Mouse (Mus musculus) G1E (cell line): ENCODE measurements around the gene Nfx1. TPM values are rescaled to one million over a fixed set of nuclear protein-coding genes. Genes with fewer than 3 reads are reported as not detected.

Source experiments
- ATAC-seq: 2 replicates; pipeline ENCODE4 v1.8.0; 2016; ENCODE audit warnings: mild to moderate bottlenecking; ENCODE audit not compliant: insufficient number of reproducible peaks, poor library complexity, low FRiP score, severe bottlenecking; ENCODE audit errors: extremely low read depth
- DNase-seq: peaks from one replicate; pipeline ENCODE4 v3.0.0; 2012; ENCODE audit warnings: low spot score
- H3K27me3 ChIP-seq: 2 replicates; pipeline ENCODE4 v1.6.1; 2012; ENCODE audit warnings: mild to moderate bottlenecking, low read length, inconsistent platforms; ENCODE audit not compliant: insufficient read depth
- H3K36me3 ChIP-seq: replicated peaks from 2 replicates; pipeline ENCODE3; 2012; ENCODE audit warnings: mild to moderate bottlenecking, inconsistent platforms
- H3K4me1 ChIP-seq: 2 replicates; pipeline ENCODE4 v1.6.1; 2012; ENCODE audit warnings: low read depth, low read length, inconsistent platforms, mixed read lengths; ENCODE audit not compliant: insufficient read depth
- H3K4me3 ChIP-seq: 2 replicates; pipeline ENCODE4 v1.5.1; 2012; ENCODE audit warnings: low read depth, mild to moderate bottlenecking, inconsistent platforms, low read length, moderate library complexity, mixed read lengths
- H3K9me3 ChIP-seq: replicated peaks from 2 replicates; pipeline ENCODE4 v1.6.1; 2012; ENCODE audit warnings: inconsistent platforms
- CTCF ChIP-seq: IDR thresholded peaks from 2 replicates; pipeline ENCODE4 v1.5.1; 2012; ENCODE audit warnings: low read depth, low read length, inconsistent platforms, mixed read lengths
- GATA1 ChIP-seq: IDR thresholded peaks from 2 replicates; pipeline ENCODE4 v1.6.1; 2012; ENCODE audit warnings: borderline replicate concordance, low read length, inconsistent platforms, mixed read lengths
- GATA2 ChIP-seq: IDR thresholded peaks from 2 replicates; pipeline ENCODE4 v1.6.1; 2012; ENCODE audit warnings: low read depth, low read length, inconsistent platforms, borderline replicate concordance
- POLR2AphosphoS5 ChIP-seq: IDR thresholded peaks from 2 replicates; pipeline ENCODE4 v1.6.1; 2012; ENCODE audit warnings: low read depth, low read length, inconsistent platforms; ENCODE audit not compliant: insufficient replicate concordance
- TAL1 ChIP-seq: conservative IDR thresholded peaks from 2 replicates; pipeline ENCODE4 v1.6.1; 2012; ENCODE audit warnings: low read depth, low read length, inconsistent platforms, mixed read lengths
- polyA plus RNA-seq: library from polyadenylated mRNA; stranded (reverse); fragments of >175 nt; gene quantifications from 2 replicates; pipeline ENCODE4 v1.2.3, GENCODE M21; 2012
- total RNA-seq, 2 experiments: library from RNA; stranded (forward) in 1 of 2; stranded (reverse) in 1 of 2; fragments of 200-1000 nt in 1 of 2; fragments of >200 nt in 1 of 2; fragmentation: Nextera tagmentation in 1 of 2; gene quantifications; 2 replicates each; pipeline ENCODE4 v1.2.3; 2014 to 2017

Nfx1 gene
- total and polyA plus RNA-seq, 3 experiments: 49.1 to 152 (median 135) TPM

GRCm38 (mm10) chr4:41021094-41021493 lies 50.4 kb downstream of the Nfx1 start:
- Histone ChIP-seq H3K4me3 (no peak overlapping the region), H3K27me3 (no peaks in the 10 kb centered on the region), H3K9me3 (no peaks in the 10 kb centered on the region), H3K4me1 (peaks cover 61% of the 10 kb centered on the region), H3K36me3 (peaks cover 97% of the 10 kb centered on the region)
- no peak for ATAC-seq
- no peak for DNase-seq
- no peak for TF ChIP-seq GATA2
- no peak for TF ChIP-seq TAL1
- no peak for TF ChIP-seq CTCF
- TF ChIP-seq GATA1: no peak
- TF ChIP-seq POLR2AphosphoS5: no peak

DNA sequence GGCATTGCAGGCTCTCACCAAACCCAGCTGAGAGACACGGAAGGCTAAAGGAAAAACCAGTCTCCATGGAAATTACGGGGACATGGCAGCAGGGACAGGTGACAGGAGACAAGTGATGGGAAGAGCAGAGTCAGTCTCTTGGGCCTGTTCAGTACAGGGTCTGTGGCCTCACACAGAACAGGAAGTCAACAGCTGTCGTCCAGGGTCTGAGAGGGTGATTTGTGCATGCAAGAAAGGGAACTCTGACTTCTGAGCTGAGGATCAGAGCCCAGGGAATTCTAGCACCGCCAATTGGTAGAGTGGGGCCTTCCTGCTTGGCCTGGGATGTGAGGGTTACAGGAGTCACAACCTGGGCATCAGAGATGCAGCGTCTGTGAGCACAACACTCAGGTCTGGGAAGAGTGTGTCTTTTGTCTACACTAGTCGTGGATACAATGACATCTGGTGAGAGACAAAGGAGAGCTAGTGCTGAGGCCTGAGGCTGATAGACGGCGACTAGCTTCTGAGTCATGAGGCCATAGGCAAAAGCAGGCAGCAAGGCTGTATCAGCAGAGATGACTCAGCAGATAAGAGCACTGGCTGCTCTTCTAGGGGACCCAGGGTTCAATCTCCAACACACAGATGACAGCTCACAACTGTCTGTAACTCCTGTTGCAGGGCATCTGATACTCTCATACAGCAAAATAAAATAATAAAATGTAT lies 55.5 kb downstream of the Nfx1 start:
- Histone ChIP-seq H3K4me3 (peak overlapping the region; percentile 1; the same call in 1 of the 2 replicates), H3K36me3 (peaks cover 86% of the 10 kb centered on the region), H3K27me3 (no peaks in the 10 kb centered on the region), H3K9me3 (no peaks in the 10 kb centered on the region), H3K4me1 (peaks cover 61% of the 10 kb centered on the region)
- peak; percentile 64; the same call in 1 of the 2 replicates for TF ChIP-seq GATA2
- no peak for TF ChIP-seq GATA1
- DNase-seq (peak; percentile 54), ATAC-seq (peak; percentile 91)

DNA sequence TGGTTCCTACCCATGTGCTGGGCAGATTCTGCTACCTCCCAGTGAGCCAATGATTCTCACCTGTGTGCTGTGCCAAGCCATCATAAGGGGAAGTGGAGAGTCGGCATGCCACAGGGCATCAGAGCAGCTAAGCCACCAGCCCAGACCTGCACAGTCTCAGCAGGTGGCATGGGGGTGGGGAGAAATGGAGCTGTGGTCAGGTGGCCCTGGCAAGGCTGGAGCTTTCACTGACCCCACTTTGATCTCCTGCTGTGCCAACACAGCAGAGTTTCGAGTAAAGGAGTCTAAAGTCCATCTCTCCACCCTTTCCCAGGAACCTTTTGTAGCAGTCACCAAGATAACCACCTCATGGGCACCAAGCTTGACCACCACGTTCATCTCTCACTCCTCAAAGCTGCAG lies 57.2 kb downstream of the Nfx1 start:
- no peaks in the 10 kb centered on the region for H3K27me3 ChIP-seq
- H3K9me3 ChIP-seq: no peaks in the 10 kb centered on the region
- peaks cover 48% of the 10 kb centered on the region for H3K4me1 ChIP-seq
- TF ChIP-seq CTCF (no peak), GATA1 (no peak), POLR2AphosphoS5 (no peak), TAL1 (no peak), GATA2 (no peak)
- no peak for DNase-seq
- ATAC-seq: no peak
- H3K4me3 ChIP-seq: no peak overlapping the region
- peaks cover 78% of the 10 kb centered on the region for H3K36me3 ChIP-seq

- peaks cover 74% of the 10 kb centered on the region for H3K36me3 ChIP-seq
- no peaks in the 10 kb centered on the region for H3K27me3 ChIP-seq
- H3K4me3 ChIP-seq: no peak overlapping the region
- H3K9me3 ChIP-seq: no peaks in the 10 kb centered on the region
- DNase-seq (no peak), ATAC-seq (no peak)
- H3K4me1 ChIP-seq: peaks cover 45% of the 10 kb centered on the region
- TF ChIP-seq GATA1 (no peak), CTCF (no peak), GATA2 (no peak), POLR2AphosphoS5 (no peak), TAL1 (no peak)
Observed at GRCm38 (mm10) chr4:41028272-41028671, 57.6 kb downstream of the Nfx1 start.

DNA sequence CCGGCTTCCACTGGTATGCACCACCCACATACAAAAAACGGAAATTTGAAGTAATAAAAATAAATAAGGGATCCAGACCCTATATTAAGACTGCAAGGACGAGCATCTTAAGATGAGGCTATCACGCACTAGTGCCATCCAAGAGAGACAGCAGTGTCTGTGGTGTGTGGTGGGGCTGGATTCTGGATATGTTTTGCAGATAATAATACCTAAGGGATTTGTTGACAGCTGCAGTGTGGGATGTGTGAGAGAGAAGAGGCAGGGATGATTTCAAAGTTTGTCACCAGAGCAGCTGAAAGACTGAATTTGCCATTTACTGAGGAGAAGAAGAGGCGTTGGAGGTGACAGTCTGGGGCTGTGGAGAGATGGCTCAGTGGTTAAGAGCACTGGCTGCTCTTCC lies 58.7 kb downstream of the Nfx1 start:
- Histone ChIP-seq H3K9me3 (no peaks in the 10 kb centered on the region), H3K4me1 (peaks cover 37% of the 10 kb centered on the region), H3K36me3 (peaks cover 63% of the 10 kb centered on the region), H3K4me3 (no peak overlapping the region), H3K27me3 (no peaks in the 10 kb centered on the region)
- TF ChIP-seq GATA1 (no peak), TAL1 (no peak), POLR2AphosphoS5 (no peak), CTCF (no peak), GATA2 (no peak)
- no peak for DNase-seq
- no peak for ATAC-seq

GRCm38 (mm10) chr4:41031242-41031641 lies 60.5 kb downstream of the Nfx1 start:
- DNase-seq (no peak), ATAC-seq (no peak)
- H3K4me1 ChIP-seq: peaks cover 22% of the 10 kb centered on the region
- no peak overlapping the region for H3K4me3 ChIP-seq
- H3K36me3 ChIP-seq: peaks cover 46% of the 10 kb centered on the region
- no peaks in the 10 kb centered on the region for H3K9me3 ChIP-seq
- peaks cover 11% of the 10 kb centered on the region for H3K27me3 ChIP-seq
- TF ChIP-seq POLR2AphosphoS5 (no peak), GATA2 (no peak), CTCF (no peak), TAL1 (no peak), GATA1 (no peak)

DNA sequence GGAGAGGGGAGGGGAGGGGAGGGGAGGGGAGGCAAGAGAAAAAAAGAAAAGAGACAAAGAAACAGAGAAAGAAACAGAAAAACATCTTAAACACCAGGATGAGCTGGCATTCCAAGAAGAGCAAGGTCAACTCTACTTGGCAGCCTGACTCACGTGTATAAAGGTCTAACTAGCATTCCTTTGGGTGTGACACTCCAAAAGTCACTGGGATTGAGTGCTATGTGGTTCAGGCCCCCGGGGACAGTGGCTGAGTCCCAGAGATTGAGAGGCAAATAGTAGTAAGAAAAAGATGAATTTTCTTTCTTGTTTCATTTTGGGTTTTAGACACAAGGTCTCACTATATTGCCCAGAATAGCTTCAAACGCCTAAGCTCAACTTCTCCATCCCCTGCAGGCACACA lies 67.2 kb downstream of the Nfx1 start:
- no peak for ATAC-seq
- Histone ChIP-seq H3K4me1 (peaks cover 8% of the 10 kb centered on the region; the same call in 1 of the 2 replicates), H3K36me3 (no peaks in the 10 kb centered on the region)

More for the DNA sequence above, 67.2 kb downstream of the Nfx1 start:
- TF ChIP-seq CTCF (no peak), GATA2 (no peak), GATA1 (no peak), POLR2AphosphoS5 (no peak), TAL1 (no peak)
- Histone ChIP-seq H3K4me3 (no peak overlapping the region), H3K27me3 (peaks cover 49% of the 10 kb centered on the region), H3K9me3 (no peaks in the 10 kb centered on the region)
- DNase-seq: no peak
